Mouse (Mus musculus) testis, adult 2 months (tissue): ENCODE data around the gene Lhx2. TPM values are rescaled to one million over a fixed set of nuclear protein-coding genes. Genes with fewer than 3 reads are reported as not detected.

ENCODE experiments used
- H3K27ac ChIP-seq: fragments of 200-500 bp; 2 replicates; pipeline ENCODE4 v1.5.1; 2012; ENCODE audit warnings: low read depth, low read length; ENCODE audit not compliant: control insufficient read depth, insufficient read depth
- H3K27me3 ChIP-seq: fragments of 200-500 bp; 2 replicates; pipeline ENCODE4 v1.6.1; 2012; ENCODE audit warnings: mild to moderate bottlenecking, low read length, moderate library complexity; ENCODE audit not compliant: control insufficient read depth, insufficient read depth
- H3K36me3 ChIP-seq: fragments of 200-500 bp; 2 replicates; pipeline ENCODE4 v1.6.1; 2012; ENCODE audit warnings: mild to moderate bottlenecking, low read length; ENCODE audit not compliant: control insufficient read depth, insufficient read depth
- H3K4me1 ChIP-seq: fragments of 200-500 bp; 2 replicates; pipeline ENCODE4 v1.6.1; 2012; ENCODE audit warnings: low read length; ENCODE audit not compliant: control insufficient read depth, insufficient read depth
- H3K4me3 ChIP-seq: fragments of 200-500 bp; 2 replicates; pipeline ENCODE4 v1.5.1; 2012; ENCODE audit warnings: low read depth, mild to moderate bottlenecking, low read length, moderate library complexity, mixed read lengths; ENCODE audit not compliant: control insufficient read depth
- CTCF ChIP-seq: fragments of 200-500 bp; IDR thresholded peaks from 2 replicates; pipeline ENCODE4 v1.5.1; 2012; ENCODE audit warnings: low read depth, mild to moderate bottlenecking, inconsistent platforms, low read length, moderate library complexity; ENCODE audit not compliant: control insufficient read depth, insufficient read depth, insufficient replicate concordance
- POLR2A ChIP-seq: fragments of 200-500 bp; IDR thresholded peaks from 2 replicates; pipeline ENCODE4 v1.6.1; 2012; ENCODE audit warnings: low read depth, mild to moderate bottlenecking, inconsistent platforms, low read length, moderate library complexity; ENCODE audit not compliant: control insufficient read depth
- polyA plus RNA-seq: library from polyadenylated mRNA; depleted of rRNA; stranded (reverse); fragments of >200 nt; gene quantifications from 2 replicates; pipeline ENCODE4 v1.2.3, GENCODE M21; 2012

The Lhx2 gene
- polyA plus RNA-seq, 1 experiment = 1.0 TPM

- Histone ChIP-seq H3K27ac (no peak overlapping the region), H3K27me3 (no peaks in the 10 kb centered on the region), H3K4me1 (no peaks in the 10 kb centered on the region; the same call in 1 of the 2 replicates), H3K4me3 (no peak overlapping the region), H3K36me3 (no peaks in the 10 kb centered on the region)
- TF ChIP-seq CTCF = no peak
- no peak for TF ChIP-seq POLR2A
Observed at GRCm38 (mm10) chr2:38319086-38319485, 20.0 kb upstream of the Lhx2 start.

- H3K27me3 ChIP-seq = no peaks in the 10 kb centered on the region
- H3K27ac ChIP-seq = no peak overlapping the region
- H3K4me3 ChIP-seq = no peak overlapping the region
- no peaks in the 10 kb centered on the region; the same call in 1 of the 2 replicates for H3K4me1 ChIP-seq
- TF ChIP-seq CTCF = no peak
- no peak for TF ChIP-seq POLR2A
- no peaks in the 10 kb centered on the region for H3K36me3 ChIP-seq
Observed at GRCm38 (mm10) chr2:38320911-38321310, 18.2 kb upstream of the Lhx2 start.

- TF ChIP-seq CTCF (no peak), POLR2A (no peak)
- no peak overlapping the region for H3K4me3 ChIP-seq
- no peaks in the 10 kb centered on the region for H3K27me3 ChIP-seq
Observed at GRCm38 (mm10) chr2:38323380-38323779, 15.7 kb upstream of the Lhx2 start.

GRCm38 (mm10) chr2:38326671-38327070 is 12.4 kb upstream of the Lhx2 start:
- H3K4me3 ChIP-seq = no peak overlapping the region
- TF ChIP-seq CTCF (no peak), POLR2A (no peak)
- H3K36me3 ChIP-seq = no peaks in the 10 kb centered on the region
- no peaks in the 10 kb centered on the region for H3K27me3 ChIP-seq
- no peak overlapping the region for H3K27ac ChIP-seq
- no peaks in the 10 kb centered on the region for H3K4me1 ChIP-seq

More at GRCm38 (mm10) chr2:38323380-38323779, 15.7 kb upstream of the Lhx2 start:
- Histone ChIP-seq H3K36me3 (no peaks in the 10 kb centered on the region), H3K27ac (no peak overlapping the region), H3K4me1 (no peaks in the 10 kb centered on the region; the same call in 1 of the 2 replicates)

GRCm38 (mm10) chr2:38333586-38334119 is 5.4 kb upstream of the Lhx2 start:
- peaks cover 8% of the 10 kb centered on the region for H3K4me1 ChIP-seq
- H3K27ac ChIP-seq = no peak overlapping the region
- peaks cover 9% of the 10 kb centered on the region; the same call in 1 of the 2 replicates for H3K27me3 ChIP-seq
- TF ChIP-seq POLR2A = no peak
- no peak for TF ChIP-seq CTCF
- no peaks in the 10 kb centered on the region for H3K36me3 ChIP-seq
- no peak overlapping the region for H3K4me3 ChIP-seq

GRCm38 (mm10) chr2:38336606-38337005 is 2.5 kb upstream of the Lhx2 start:
- H3K27ac ChIP-seq = no peak overlapping the region
- TF ChIP-seq CTCF (no peak), POLR2A (no peak)
- no peaks in the 10 kb centered on the region for H3K36me3 ChIP-seq
- H3K4me1 ChIP-seq = peaks cover 11% of the 10 kb centered on the region
- peak overlapping the region; percentile 27 for H3K4me3 ChIP-seq
- H3K27me3 ChIP-seq = peaks cover 12% of the 10 kb centered on the region; the same call in 1 of the 2 replicates

GRCm38 (mm10) chr2:38337091-38337640 is 1.9 kb upstream of the Lhx2 start:
- H3K4me3 ChIP-seq = no peak overlapping the region
- H3K27me3 ChIP-seq = peaks cover 12% of the 10 kb centered on the region; the same call in 1 of the 2 replicates
- no peaks in the 10 kb centered on the region for H3K36me3 ChIP-seq
- H3K27ac ChIP-seq = no peak overlapping the region
- TF ChIP-seq POLR2A (no peak), CTCF (no peak)
- peaks cover 11% of the 10 kb centered on the region for H3K4me1 ChIP-seq
